Mouse (Mus musculus): Measurements from ENCODE around the gene Ergic1. TPM values are rescaled to one million over a fixed set of nuclear protein-coding genes. Genes with fewer than 3 reads are reported as not detected.

The Ergic1 gene
- polyA plus RNA-seq, 1 experiment, result 114 TPM

- no peaks in the 10 kb centered on the region for H3K27me3 ChIP-seq (ENCODE audit: control insufficient read depth, insufficient read depth, insufficient read length)
- peaks cover 15% of the 10 kb centered on the region for H3K79me2 ChIP-seq (ENCODE audit: control insufficient read depth, insufficient read depth)
- H3K36me3 ChIP-seq (ENCODE audit: control insufficient read depth, insufficient read depth), result peaks cover under 1% of the 10 kb centered on the region
- peaks cover 3% of the 10 kb centered on the region for H3K79me3 ChIP-seq (ENCODE audit: low read depth)
- H3K4me3 ChIP-seq (ENCODE audit: insufficient read depth, poor library complexity, severe bottlenecking), result no peak overlapping the region
- no peak for TF ChIP-seq MAX (IDR thresholded peaks at IDR 0.05)
- no peak for TF ChIP-seq FOSL1 (IDR thresholded peaks at IDR 0.05; ENCODE audit: insufficient read depth, low read length, poor library complexity, severe bottlenecking)
- TF ChIP-seq MYOD1 (IDR thresholded peaks at IDR 0.05; ENCODE audit: control insufficient read depth, insufficient read length, low read depth), result no peak
- TF ChIP-seq CEBPB (IDR thresholded peaks at IDR 0.05; ENCODE audit: low read depth), result no peak
- no peak for TF ChIP-seq CTCF (IDR thresholded peaks at IDR 0.05; ENCODE audit: control insufficient read depth, insufficient read depth, insufficient read length)
- TF ChIP-seq USF1 (IDR thresholded peaks at IDR 0.05; ENCODE audit: low read depth), result no peak
- no peak for TF ChIP-seq MYOG (IDR thresholded peaks at IDR 0.05; ENCODE audit: control insufficient read depth, extremely low read depth, insufficient read length)
- H3ac ChIP-seq (ENCODE audit: control insufficient read depth, insufficient read length, low read depth), result no peak overlapping the region
Measured at GRCm38 (mm10) chr17:26690236-26690635, 128.9 kb downstream of the Ergic1 start.

DNA sequence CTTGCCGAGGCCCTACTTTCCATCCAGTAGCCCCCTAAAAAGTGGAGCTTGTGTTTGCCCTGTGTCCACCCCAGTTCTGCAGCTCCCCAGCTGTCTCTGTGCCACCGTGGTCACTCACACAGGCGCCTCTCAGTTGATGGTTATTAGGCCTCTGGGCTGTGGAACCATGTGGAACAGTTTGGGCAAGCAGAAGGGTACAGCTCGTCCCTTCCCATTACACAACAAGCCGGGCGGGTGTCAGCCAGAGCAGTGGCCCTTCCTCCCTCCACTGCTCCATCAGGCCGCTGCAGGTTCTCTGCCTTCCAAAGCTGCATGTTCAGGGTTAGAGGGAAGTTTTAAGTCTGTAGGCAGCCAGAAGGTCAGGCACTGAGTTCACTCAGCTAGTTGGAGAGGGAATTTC is 129.8 kb downstream of the Ergic1 start:
- Histone ChIP-seq H3K79me3 (ENCODE audit: low read depth) (peaks cover 3% of the 10 kb centered on the region), H3K4me3 (ENCODE audit: insufficient read depth, poor library complexity, severe bottlenecking) (no peak overlapping the region), H3K27me3 (ENCODE audit: control insufficient read depth, insufficient read depth, insufficient read length) (no peaks in the 10 kb centered on the region), H3K36me3 (ENCODE audit: control insufficient read depth, insufficient read depth) (peaks cover 6% of the 10 kb centered on the region), H3K79me2 (ENCODE audit: control insufficient read depth, insufficient read depth) (peaks cover 15% of the 10 kb centered on the region), H3ac (ENCODE audit: control insufficient read depth, insufficient read length, low read depth) (no peak overlapping the region)
- no peak for TF ChIP-seq CEBPB (IDR thresholded peaks at IDR 0.05; ENCODE audit: low read depth)
- TF ChIP-seq MAX (IDR thresholded peaks at IDR 0.05), result no peak
- no peak for TF ChIP-seq FOSL1 (IDR thresholded peaks at IDR 0.05; ENCODE audit: insufficient read depth, low read length, poor library complexity, severe bottlenecking)
- no peak for TF ChIP-seq CTCF (IDR thresholded peaks at IDR 0.05; ENCODE audit: control insufficient read depth, insufficient read depth, insufficient read length)
- no peak for TF ChIP-seq MYOD1 (IDR thresholded peaks at IDR 0.05; ENCODE audit: control insufficient read depth, insufficient read length, low read depth)
- TF ChIP-seq USF1 (IDR thresholded peaks at IDR 0.05; ENCODE audit: low read depth), result no peak
- no peak for TF ChIP-seq MYOG (IDR thresholded peaks at IDR 0.05; ENCODE audit: control insufficient read depth, extremely low read depth, insufficient read length)

- no peak overlapping the region for H3K4me3 ChIP-seq (ENCODE audit: insufficient read depth, poor library complexity, severe bottlenecking)
- no peak for TF ChIP-seq USF1 (IDR thresholded peaks at IDR 0.05; ENCODE audit: low read depth)
- no peak for TF ChIP-seq MYOD1 (IDR thresholded peaks at IDR 0.05; ENCODE audit: control insufficient read depth, insufficient read length, low read depth)
- TF ChIP-seq CEBPB (IDR thresholded peaks at IDR 0.05; ENCODE audit: low read depth), result no peak
- no peak for TF ChIP-seq MYOG (IDR thresholded peaks at IDR 0.05; ENCODE audit: control insufficient read depth, extremely low read depth, insufficient read length)
- no peak for TF ChIP-seq CTCF (IDR thresholded peaks at IDR 0.05; ENCODE audit: control insufficient read depth, insufficient read depth, insufficient read length)
- no peak for TF ChIP-seq MAX (IDR thresholded peaks at IDR 0.05)
- TF ChIP-seq FOSL1 (IDR thresholded peaks at IDR 0.05; ENCODE audit: insufficient read depth, low read length, poor library complexity, severe bottlenecking), result no peak
- peaks cover 8% of the 10 kb centered on the region for H3K79me2 ChIP-seq (ENCODE audit: control insufficient read depth, insufficient read depth)
- no peak overlapping the region for H3ac ChIP-seq (ENCODE audit: control insufficient read depth, insufficient read length, low read depth)
- peaks cover 2% of the 10 kb centered on the region for H3K79me3 ChIP-seq (ENCODE audit: low read depth)
- H3K36me3 ChIP-seq (ENCODE audit: control insufficient read depth, insufficient read depth), result peaks cover 25% of the 10 kb centered on the region
- no peaks in the 10 kb centered on the region for H3K27me3 ChIP-seq (ENCODE audit: control insufficient read depth, insufficient read depth, insufficient read length)
Measured at GRCm38 (mm10) chr17:26693424-26693823, 132.1 kb downstream of the Ergic1 start.

- H3K79me2 ChIP-seq (ENCODE audit: control insufficient read depth, insufficient read depth), result peaks cover 2% of the 10 kb centered on the region
- no peaks in the 10 kb centered on the region for H3K27me3 ChIP-seq (ENCODE audit: control insufficient read depth, insufficient read depth, insufficient read length)
- no peak overlapping the region for H3K4me3 ChIP-seq (ENCODE audit: insufficient read depth, poor library complexity, severe bottlenecking)
- TF ChIP-seq MYOD1 (IDR thresholded peaks at IDR 0.05; ENCODE audit: control insufficient read depth, insufficient read length, low read depth) (no peak), FOSL1 (IDR thresholded peaks at IDR 0.05; ENCODE audit: insufficient read depth, low read length, poor library complexity, severe bottlenecking) (no peak)
- H3K79me3 ChIP-seq (ENCODE audit: low read depth), result peaks cover 2% of the 10 kb centered on the region
- no peak overlapping the region for H3ac ChIP-seq (ENCODE audit: control insufficient read depth, insufficient read length, low read depth)
- peaks cover 30% of the 10 kb centered on the region for H3K36me3 ChIP-seq (ENCODE audit: control insufficient read depth, insufficient read depth)
Measured at GRCm38 (mm10) chr17:26694171-26694570, 132.9 kb downstream of the Ergic1 start.

- H3K36me3 ChIP-seq (ENCODE audit: control insufficient read depth, insufficient read depth), result peaks cover 37% of the 10 kb centered on the region
- no peaks in the 10 kb centered on the region for H3K27me3 ChIP-seq (ENCODE audit: control insufficient read depth, insufficient read depth, insufficient read length)
- H3K79me3 ChIP-seq (ENCODE audit: low read depth), result peaks cover 2% of the 10 kb centered on the region
- H3ac ChIP-seq (ENCODE audit: control insufficient read depth, insufficient read length, low read depth), result no peak overlapping the region
- no peaks in the 10 kb centered on the region for H3K79me2 ChIP-seq (ENCODE audit: control insufficient read depth, insufficient read depth)
- no peak for TF ChIP-seq CEBPB (IDR thresholded peaks at IDR 0.05; ENCODE audit: low read depth)
- no peak for TF ChIP-seq USF1 (IDR thresholded peaks at IDR 0.05; ENCODE audit: low read depth)
- no peak for TF ChIP-seq CTCF (IDR thresholded peaks at IDR 0.05; ENCODE audit: control insufficient read depth, insufficient read depth, insufficient read length)
- no peak for TF ChIP-seq MYOD1 (IDR thresholded peaks at IDR 0.05; ENCODE audit: control insufficient read depth, insufficient read length, low read depth)
- TF ChIP-seq MYOG (IDR thresholded peaks at IDR 0.05; ENCODE audit: control insufficient read depth, extremely low read depth, insufficient read length), result no peak
- no peak for TF ChIP-seq FOSL1 (IDR thresholded peaks at IDR 0.05; ENCODE audit: insufficient read depth, low read length, poor library complexity, severe bottlenecking)
- no peak for TF ChIP-seq MAX (IDR thresholded peaks at IDR 0.05)
- H3K4me3 ChIP-seq (ENCODE audit: insufficient read depth, poor library complexity, severe bottlenecking), result no peak overlapping the region
Measured at GRCm38 (mm10) chr17:26695193-26695592, 133.9 kb downstream of the Ergic1 start.

GRCm38 (mm10) chr17:26698846-26699245 is 137.6 kb downstream of the Ergic1 start:
- no peak overlapping the region for H3K4me3 ChIP-seq (ENCODE audit: insufficient read depth, poor library complexity, severe bottlenecking)
- peaks cover 50% of the 10 kb centered on the region for H3K36me3 ChIP-seq (ENCODE audit: control insufficient read depth, insufficient read depth)
- H3ac ChIP-seq (ENCODE audit: control insufficient read depth, insufficient read length, low read depth), result no peak overlapping the region
- no peak for TF ChIP-seq MAX (IDR thresholded peaks at IDR 0.05)
- H3K79me2 ChIP-seq (ENCODE audit: control insufficient read depth, insufficient read depth), result no peaks in the 10 kb centered on the region
- H3K79me3 ChIP-seq (ENCODE audit: low read depth), result no peaks in the 10 kb centered on the region
- no peaks in the 10 kb centered on the region for H3K27me3 ChIP-seq (ENCODE audit: control insufficient read depth, insufficient read depth, insufficient read length)
